Mouse (Mus musculus) kidney, adult 18-20 months (tissue): Measurements from ENCODE around the gene Dnhd1.

Experiments
- DNase-seq: peaks from one replicate; pipeline ENCODE4 v3.0.0; 2021

Gene Dnhd1

DNA sequence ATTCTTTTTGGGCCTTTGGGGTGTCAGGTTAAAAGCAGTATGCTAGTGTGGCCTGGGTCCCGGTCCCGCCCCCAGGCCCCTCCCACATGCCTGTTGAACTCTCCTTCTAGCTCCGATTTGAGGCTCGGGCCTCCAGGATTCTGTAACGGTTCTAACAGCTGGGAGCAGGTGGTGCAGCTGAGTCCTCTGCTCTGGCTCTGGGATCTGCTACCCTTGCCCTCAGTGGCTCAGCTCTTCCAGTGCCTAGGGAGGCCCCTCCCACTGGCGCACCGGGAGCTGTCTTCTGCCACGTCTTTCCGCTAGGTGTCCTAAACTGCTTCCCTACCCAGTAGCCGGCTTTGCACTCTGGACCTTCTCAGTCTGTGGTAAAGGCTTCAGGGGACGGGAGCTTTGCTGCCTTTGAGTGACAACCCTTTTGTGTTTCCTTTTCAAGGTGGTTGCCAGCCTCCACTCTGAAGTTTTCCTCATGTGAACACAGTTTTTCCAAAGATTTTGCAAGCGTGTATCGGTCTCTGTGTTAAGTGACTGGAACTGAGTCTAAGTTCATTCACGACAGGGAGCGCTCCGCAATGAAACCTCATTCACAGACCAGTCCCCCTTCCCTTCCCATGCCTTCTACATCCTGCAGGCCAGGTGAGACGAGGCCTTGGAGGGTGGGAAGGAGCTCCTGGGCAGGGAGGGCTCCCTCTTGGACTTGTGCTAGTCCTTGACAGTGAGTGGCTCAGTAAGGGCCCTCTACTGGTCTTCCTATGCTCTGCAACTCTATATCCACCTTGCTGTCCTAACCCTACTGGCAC lies at the start of gene Dnhd1:
Gene Dnhd1, plus strand, starts transcription at position 189 of the 797 bp plus-strand sequence.
- DNase-seq = peak; percentile 88

DNA sequence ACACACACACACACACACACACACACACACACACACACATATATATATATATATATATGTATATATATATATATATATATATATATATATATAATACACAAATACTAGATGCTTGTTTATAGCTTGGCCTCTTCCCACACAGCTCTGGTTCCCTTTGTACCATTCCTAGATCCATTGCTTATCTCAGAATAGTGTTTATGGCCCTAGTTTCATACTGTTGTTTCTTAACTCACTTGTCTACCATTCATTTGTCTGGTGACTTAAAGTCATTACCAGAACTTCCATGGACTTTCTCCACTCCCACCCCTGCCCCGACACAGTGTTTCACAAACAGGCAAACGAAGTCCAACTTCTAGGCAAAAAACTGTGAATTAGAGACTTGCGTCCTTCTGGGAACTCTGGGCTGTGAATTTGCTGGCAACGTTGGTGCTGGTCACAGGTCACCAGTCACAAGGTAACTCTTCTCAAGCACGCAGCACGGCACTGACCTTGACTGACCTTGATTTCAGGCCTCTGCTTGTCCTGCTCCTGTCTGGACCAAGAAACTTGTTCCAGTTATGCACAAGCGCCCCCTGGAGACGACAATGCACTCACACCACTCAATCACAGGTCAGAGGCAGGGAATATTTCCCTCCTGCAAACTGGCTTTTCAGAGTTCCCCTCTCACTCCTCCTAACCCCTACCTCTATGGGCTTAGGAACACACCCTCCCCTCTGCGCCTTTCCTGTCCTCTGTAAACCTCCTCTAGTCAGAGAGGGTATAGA lies 47.6 kb upstream of the Dnhd1 start:
- peak; percentile 88 for DNase-seq

DNA sequence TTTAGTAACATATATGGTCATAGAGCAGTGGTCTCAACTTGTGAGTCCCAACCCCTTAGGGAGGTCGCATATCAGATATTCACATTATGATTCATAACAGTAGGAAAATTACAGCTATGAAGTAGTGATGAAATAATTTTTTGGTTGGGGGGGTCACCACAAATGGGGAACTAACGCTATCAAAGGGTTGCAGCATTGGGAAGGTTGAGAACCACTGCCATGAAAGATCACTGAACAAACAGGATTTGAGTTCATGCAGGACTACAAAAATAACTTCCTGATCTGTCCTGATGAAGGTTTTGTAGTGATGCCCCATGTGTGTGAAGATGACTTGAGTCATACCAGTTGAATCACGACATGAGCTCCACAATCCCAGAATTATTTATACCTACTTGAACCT lies 42.2 kb upstream of the Dnhd1 start:
- no peak for DNase-seq

DNA sequence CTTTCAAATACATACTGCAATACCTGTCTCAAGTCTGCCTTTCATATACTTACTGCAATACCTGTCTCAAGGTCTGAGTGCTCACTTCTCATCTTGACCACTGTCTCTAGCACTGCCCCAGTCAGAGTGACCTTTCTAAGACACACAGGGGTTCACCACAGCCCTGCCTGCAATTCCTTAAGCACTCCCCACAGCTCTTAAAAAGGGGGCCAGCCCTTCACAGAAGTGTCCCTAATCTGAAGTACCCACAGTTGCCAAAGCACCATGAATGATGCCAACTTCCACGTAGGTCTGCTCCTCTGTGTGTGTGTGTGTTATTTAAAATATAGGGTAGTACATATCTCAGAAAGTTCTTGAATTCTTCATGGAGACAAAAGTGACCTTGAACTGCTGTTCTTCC lies 38.9 kb upstream of the Dnhd1 start:
- DNase-seq = no peak

DNA sequence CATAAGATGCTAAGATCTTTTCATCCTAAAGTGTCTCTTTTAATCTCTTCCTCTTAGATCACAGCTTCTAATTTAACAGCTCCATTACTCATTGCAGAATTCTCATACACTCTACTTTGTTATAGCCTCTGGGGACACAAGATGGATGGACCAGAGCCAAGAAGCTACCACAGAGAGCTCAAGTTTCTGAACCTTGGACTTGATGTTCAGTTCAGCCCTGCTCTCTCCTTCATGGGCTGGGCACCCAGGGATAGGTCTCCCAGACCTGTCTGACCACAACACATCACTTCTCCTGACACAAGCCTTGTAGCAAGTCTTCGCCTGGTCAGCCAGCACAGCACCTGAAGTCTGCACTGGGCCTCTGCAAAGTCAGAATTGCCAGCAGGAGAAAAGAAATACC lies 36.2 kb upstream of the Dnhd1 start:
- DNase-seq = no peak

DNA sequence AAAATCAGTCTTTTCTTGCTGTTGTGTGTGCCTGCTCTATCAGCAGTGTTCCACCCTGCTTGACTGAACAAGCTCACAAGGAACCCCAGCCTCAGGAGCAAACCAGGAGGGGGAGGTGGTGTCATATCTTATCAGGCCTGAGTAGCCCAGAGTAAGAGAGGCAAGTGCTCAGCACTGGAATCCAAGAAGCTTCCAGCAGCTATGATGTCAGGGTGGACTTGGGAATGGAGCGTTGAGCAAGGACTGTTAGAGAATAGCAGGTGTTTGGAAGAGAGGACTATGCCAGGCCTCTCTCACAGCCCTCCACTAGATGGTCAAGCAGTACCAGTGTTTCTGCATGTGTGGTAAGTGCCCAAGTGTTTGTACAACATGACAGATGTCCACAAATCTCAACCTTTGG lies 34.9 kb upstream of the Dnhd1 start:
- no peak for DNase-seq

DNA sequence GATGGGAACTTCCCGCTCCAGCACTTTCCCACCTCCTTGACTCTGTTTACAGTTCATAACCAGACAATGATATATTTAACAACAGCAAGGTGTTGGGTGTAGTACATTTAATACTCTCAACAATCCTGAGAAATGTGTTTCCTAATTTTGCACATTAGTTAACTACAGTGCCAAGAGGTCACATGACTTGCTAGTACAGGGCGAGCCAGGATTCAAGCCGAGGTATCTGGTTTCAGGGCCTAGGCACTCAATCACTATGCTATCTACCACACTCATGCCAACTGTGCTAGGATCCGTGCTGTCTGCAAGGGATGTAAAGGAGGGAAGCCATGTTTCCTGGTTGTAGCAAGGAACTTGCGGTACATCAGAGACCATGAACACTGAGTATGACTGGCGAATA lies 34.1 kb upstream of the Dnhd1 start:
- DNase-seq = no peak

DNA sequence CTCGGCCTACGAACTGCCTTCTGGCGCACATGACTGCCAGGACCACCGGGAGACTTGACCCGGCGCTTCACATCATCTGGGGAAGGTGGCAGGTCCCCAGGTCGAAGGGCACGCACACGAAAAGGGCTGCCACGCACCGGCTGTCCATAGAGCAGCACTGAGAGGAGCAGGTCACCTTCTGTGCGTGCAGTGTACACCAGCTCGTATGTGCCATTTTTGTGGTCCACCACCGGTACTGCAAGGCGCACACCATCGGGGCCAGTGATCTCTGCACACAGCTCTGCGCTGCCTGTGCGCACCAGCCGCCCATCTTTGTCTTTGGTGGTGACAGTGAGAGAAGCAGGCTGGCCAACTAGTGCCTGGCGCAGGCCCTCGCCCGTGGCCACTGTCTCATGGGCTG lies 32.8 kb upstream of the Dnhd1 start:
- DNase-seq = no peak

DNA sequence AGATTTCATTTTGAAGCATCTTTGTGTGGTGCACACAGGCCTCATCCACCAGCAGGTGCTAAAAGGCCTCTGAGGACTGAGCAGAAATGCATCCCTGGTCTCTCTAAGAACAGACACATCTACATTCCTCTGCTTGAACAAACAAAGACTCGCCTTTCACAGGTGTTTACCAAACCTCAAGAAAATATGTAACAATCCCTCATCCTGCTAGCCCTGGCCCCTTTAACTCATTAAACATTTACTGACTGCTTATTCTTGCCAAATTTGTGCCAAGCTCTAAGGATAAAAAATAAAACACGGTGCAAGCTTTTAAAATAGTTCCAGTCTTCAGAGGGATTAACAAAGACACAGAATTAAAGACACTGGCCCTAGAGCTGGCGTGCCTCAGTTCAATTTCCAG lies 30.9 kb upstream of the Dnhd1 start:
- DNase-seq = no peak

DNA sequence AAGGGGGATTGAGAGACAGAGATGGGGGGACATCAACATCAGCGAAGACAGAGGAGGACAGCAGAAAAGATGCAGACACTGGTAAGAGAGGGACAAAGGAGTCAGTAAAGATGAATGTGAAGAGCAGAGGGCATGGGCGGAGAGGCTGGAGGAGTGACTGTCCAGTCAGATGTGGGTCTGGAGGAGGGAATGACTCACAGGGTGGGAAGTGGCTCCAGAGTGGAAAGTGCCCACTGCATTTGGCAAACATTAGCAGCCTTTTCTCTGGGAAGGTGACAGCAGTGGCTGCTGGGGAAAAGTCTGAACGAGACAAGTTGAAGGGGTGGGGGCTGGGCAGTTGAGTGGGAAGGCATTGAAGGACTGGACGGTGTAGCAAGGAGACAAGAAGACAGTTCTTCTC lies 29.6 kb upstream of the Dnhd1 start:
- no peak for DNase-seq

DNA sequence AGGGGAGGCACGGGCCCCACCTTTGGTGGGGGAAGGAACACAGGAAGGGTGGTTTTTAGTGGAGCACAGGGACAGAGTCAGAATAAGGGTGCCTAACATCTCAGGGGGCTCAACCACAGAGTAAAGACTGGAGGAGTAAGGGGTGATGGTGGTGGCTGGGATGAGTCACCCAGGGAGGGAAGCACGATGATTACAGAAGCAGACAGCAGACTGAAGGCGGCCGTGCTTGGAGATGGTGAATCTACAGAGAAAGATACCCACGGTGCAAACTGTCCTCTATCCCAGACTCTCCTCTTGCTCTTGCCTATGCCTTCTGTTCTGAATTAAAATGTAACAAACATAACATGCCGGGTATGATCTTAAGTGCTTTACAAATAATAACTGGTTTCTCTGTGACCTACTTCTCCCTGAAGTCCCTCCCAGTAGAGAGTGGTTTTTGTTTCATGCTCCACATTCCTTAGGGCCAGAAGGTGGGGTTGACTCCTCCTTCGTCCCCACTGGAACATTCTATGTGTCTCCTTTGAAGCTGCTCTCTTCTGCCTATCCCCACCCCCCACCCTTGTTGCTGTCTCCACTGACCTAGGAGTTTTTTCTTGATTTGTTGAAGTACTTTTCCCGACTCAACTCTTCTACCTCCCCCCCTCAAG lies 28.9 kb upstream of the Dnhd1 start:
- DNase-seq = no peak

DNA sequence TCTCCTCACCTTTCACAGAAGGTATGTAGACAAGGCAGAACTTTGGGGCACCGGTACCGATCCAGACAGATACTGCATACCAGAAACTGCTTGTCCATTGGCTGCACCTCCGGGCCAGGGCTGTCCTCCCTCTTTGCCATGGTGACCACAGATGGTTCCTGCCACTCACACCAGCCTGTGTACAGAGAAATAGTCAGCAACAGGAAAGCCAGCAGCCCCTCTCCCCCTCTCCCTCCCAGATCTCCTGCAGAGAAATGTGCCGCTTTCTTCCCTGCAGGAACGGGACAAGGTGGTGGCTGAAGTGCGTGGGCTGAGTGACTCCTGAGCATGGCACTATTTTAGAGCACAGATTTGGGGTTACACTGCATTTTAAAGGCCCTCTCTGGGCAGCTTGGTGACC lies 25.2 kb upstream of the Dnhd1 start:
- DNase-seq = no peak

DNA sequence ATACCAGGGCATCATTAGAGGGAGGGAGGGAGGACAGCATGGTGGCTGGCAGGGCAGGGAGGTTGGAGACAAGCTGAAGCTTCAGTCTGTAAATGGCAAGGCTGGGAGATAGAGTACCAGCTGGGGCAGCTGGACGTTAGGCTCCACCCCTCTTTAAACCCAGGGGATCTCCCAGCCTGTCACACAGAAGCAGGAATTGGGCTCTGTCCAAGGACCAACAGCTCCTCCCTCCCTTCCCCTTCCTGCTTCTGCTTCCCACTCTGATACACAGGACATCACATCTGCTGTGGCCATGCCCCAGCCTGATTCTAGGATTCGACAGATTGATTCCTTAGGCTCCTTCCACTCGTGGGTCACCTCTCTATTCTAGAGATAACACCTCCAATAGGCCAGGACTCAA lies 22.0 kb upstream of the Dnhd1 start:
- peak; percentile 58 for DNase-seq

DNA sequence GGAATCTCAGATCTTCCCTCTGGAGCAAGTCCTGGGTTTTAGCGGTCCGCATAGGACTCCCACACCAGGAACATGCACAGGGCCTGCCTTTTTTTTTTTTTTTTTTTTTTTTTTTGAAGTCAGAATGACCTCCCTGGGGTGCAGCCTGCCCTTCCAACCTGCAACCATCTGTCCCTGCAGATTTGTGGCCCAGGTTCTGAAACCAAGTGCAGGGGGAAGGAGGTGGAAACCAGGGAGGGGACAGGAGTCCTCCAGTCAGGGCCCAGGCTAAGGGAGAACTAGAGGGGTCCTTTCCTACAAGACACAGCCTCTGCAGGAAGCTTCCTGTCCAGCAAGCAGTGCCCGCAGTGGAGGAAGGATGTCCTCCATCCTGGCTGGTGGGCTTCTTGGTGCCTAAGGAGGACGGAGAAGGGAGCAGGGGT lies 18.1 kb upstream of the Dnhd1 start:
- DNase-seq = no peak

DNA sequence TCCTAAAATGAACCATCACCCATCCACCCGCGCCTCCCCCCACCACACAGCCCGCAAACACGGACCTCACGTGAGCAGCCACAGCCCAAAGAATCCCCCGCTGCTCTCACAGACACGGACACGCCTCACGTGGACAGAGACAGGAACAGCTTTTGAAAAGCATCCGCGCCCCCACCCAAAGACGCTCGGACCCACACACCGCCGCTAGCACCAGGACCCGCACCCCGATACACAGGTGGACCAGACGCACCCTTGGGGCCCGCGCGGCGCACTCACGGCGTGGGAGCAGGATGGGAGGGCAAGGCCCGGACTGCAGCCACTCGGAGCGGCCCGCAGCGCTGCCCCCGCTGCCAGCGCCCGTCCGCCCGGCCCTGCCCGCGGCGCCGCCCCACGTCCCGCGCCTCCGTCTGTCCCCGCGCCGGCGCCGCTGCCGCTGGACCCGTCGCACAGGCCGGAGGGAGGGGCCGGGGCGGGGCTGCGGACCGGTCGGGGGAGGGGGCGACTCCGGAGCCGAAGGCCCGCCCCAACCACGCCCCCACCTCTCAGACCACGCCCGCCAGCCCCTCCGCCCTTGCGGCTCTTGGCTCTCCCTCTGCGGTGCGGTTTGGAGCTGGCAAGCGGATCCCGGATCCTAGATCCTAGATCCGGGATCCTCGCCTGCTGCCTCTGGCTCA lies 17.4 kb upstream of the Dnhd1 start, which contains the start of gene Trim3:
Gene Trim3, minus strand, starts transcription at position 445 of the 674 bp plus-strand sequence.
- peak; percentile 92 for DNase-seq

DNA sequence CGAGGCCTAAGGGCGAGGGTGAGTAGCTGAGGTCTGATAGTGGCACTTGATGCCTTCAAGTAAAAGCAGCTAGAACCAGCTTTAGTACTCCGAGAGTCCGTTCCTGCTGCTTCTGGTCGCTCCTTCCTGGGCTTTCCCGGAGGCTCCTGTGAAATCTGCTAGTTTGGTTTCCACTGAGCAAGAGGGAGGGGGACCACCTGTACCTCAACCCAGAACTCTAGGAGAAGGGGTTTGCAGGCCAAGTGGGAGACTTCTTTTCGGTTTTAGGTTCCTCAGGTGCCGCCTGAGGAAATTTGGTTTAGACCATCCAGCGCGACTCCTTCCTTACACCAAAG lies 16.9 kb upstream of the Dnhd1 start:
- no peak for DNase-seq

DNA sequence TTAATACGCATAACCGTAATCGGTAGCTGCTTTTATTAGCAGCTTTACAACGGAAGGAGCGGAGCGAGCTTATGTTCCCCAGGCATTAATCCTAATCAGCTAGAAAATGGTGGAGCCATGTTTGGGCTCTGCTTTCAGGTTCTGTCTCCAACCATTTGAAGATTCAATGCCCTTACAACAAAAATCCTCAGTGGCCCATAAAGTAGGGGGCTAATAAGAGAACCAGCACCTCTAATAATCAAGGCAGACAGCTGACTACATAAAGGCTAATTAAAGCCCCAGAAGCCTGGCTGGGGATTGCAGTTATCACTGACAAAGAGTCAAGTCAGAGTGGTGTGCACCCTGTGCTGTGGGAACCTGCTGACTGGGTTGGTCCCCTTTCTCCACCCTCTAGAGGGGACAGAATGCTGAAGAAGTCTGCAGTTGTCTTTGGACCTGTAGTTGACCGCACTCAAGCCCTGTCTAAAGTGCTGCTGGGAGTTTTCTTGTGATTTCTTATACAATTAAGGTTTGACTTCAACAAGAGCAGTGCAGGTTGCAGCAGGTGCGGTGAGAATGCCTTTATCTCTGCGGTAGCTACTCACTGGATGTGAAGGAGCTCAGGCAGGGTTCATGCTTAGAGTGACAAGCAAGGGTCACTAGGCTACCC lies 16.2 kb upstream of the Dnhd1 start:
- DNase-seq = no peak

DNA sequence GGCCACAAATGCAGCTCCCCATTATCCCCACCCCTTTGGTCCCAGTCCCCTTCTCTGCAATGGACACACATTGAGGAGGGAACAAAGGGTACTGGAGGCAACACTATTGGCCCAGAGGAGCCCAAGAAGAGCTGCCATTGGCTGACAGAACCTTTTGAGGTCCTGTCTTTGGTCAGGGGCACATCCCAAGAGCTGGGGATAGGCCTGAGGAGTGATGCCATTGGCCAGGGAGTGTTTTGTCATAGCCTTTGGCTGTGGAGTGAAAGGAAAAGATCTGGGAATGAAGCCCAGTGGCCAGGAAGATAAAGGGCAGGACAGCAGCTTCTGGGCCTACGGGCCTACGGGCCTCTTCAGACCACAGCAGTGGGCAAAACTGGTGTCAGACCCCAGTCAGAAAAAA lies 14.9 kb upstream of the Dnhd1 start:
- no peak for DNase-seq

DNA sequence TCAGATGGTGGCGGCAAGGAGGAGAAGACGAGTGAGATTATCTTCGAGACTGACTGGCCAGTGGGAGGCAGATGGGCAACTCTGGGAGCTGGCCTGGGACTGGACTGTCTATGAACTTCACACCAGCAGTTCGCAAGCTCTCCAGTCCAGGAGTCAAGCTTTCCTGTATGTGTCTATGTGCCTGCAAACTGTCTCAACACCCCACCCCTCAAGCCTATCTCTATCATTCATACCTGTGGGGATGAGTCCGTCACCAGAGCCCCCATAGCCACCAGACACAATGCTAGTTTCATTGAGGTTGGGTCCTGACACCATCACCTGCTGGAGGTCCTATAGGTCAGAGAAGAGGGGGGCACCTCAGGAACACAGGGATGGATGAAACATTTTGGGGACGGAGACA lies 11.9 kb upstream of the Dnhd1 start:
- no peak for DNase-seq

DNA sequence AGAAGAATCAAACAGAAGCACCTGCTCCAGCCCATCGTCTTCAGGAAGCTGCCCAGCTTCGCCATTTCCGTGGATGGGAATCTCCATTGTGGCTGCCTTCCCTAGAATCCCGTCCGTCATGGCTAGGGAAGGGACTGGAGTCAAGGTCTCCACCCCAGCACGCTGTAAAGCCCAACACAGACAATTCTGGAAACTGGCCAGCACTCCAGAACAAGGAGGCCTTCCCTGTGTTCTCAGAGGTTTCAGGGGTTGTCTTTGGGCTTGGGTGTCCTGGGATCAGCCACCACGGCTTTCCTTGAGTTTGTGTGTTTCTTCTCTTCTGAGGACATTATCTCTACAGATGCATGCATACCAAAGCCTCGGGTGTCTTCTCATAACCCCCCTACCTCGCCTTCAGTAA lies 11.3 kb upstream of the Dnhd1 start:
- no peak for DNase-seq

DNA sequence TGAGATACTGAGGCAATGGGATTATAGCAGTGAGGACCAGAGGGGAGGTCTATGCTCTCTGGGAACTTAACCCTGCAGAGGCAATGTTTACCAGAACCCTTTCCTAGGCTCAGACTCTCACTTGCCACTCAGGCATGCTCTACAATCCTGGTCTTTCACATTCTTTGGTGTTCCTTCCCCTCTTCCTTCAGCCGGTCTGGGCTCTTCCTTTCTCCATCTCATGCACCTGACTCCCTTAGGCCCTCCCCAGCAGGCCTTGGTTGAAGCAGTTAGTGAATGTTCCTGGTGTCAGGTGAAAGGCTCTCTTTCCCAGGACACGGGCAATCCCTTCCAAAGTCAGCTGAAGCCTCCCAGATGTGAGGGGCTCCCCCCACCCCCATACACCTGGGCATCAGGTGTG lies 10.9 kb upstream of the Dnhd1 start, which contains the start of gene Timm10b:
Gene Timm10b, plus strand, starts transcription at position 301 of the 400 bp plus-strand sequence.
- DNase-seq = no peak

DNA sequence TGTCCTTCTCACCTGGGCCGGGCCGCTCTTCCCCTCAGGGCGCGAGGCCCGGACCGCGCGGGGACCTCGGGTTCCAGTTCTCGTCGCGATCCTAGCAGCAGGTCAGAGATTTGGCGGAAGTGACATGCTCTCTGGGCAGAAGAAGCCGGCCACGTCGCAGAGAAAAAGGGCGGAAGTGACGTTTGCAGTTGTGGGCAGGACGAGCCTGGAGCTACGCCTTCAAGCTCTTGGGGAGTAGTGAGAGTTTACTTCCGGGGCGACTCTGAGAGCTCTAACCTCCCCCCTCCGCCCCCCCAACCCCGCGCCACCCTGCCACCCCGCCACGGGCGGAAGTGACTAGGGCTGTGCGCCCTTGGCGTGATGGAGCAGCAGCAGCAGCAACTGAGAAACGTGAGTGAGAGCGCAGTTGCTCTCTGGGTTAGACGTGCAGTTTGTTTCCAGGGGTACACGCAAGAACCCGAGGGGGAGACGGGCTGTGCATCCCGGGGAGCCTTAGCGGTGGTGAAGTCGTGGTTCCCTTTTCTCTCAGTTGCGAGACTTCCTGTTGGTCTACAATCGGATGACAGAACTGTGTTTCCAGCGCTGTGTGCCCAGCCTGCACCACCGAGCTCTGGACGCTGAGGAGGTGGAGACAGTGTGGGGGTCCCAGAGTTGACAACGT lies 10.3 kb upstream of the Dnhd1 start, which contains the start of the genes Arfip2 and Gm45799:
Gene Arfip2, minus strand, starts transcription at position 184 of the 661 bp plus-strand sequence.
Gene Gm45799, plus strand, starts transcription at position 320 of the 661 bp plus-strand sequence.
- peak; percentile 96 for DNase-seq
